Mouse (Mus musculus) heart, postnatal 0 days (tissue): ENCODE measurements around the gene Hils1. TPM values are rescaled to one million over a fixed set of nuclear protein-coding genes. Genes with fewer than 3 reads are reported as not detected.

Experiments used
- ATAC-seq: fragments of 200-750 bp; cut with Nextera tagmentation; 2 replicates; pipeline ENCODE4 v1.8.0; 2017; ENCODE audit warnings: low read depth, moderate number of reproducible peaks, moderate library complexity; ENCODE audit not compliant: insufficient read depth
- DNase-seq: peaks from one replicate; pipeline ENCODE4 v3.0.0-alpha.2; 2016; ENCODE audit warnings: low spot score
- H3K27ac ChIP-seq: fragments of 300-500 bp; sonication (generic); 2 replicates; pipeline ENCODE4 v1.5.1; 2014; ENCODE audit warnings: low read depth, mild to moderate bottlenecking
- H3K27me3 ChIP-seq: fragments of 300-500 bp; sonication (generic); 2 replicates; pipeline ENCODE4 v1.6.1; 2014; ENCODE audit warnings: low read length, mixed read lengths; ENCODE audit not compliant: control insufficient read depth, insufficient read depth
- H3K36me3 ChIP-seq: fragments of 300-500 bp; sonication (generic); replicated peaks from 2 replicates; pipeline ENCODE4 v1.6.1; 2014; ENCODE audit warnings: low read length, mixed read lengths; ENCODE audit not compliant: control insufficient read depth, insufficient read depth
- H3K4me1 ChIP-seq: fragments of 300-500 bp; sonication (generic); 2 replicates; pipeline ENCODE4 v1.6.1; 2014; ENCODE audit warnings: antibody characterized with exemption; ENCODE audit not compliant: control insufficient read depth, insufficient read depth
- H3K4me2 ChIP-seq: fragments of 300-500 bp; sonication (generic); 2 replicates; pipeline ENCODE4 v1.6.1; 2014; ENCODE audit warnings: low read depth, mild to moderate bottlenecking, low read length, moderate library complexity
- H3K4me3 ChIP-seq: fragments of 300-500 bp; sonication (generic); 2 replicates; pipeline ENCODE4 v1.5.1; 2014; ENCODE audit warnings: low read depth, low read length
- H3K9ac ChIP-seq: fragments of 300-500 bp; sonication (generic); replicated peaks from 2 replicates; pipeline ENCODE4 v1.6.1; 2014; ENCODE audit warnings: low read depth, low read length, mixed read lengths
- H3K9me3 ChIP-seq: fragments of 300-500 bp; sonication (generic); replicated peaks from 2 replicates; pipeline ENCODE4 v1.6.1; 2016; ENCODE audit warnings: low read length; ENCODE audit not compliant: control insufficient read depth
- CTCF ChIP-seq: IDR thresholded peaks from 2 replicates; pipeline ENCODE4 v1.5.1; 2016; ENCODE audit warnings: antibody characterized with exemption, control low read depth, low read depth
- EP300 ChIP-seq: IDR thresholded peaks from 2 replicates; pipeline ENCODE4 v1.6.1; 2016; ENCODE audit warnings: antibody characterized with exemption, low read depth
- WGBS: fragments of 180-500 bp; shearing (Covaris S2); extraction: QIAGEN DNeasy Blood & Tissue Kit; methylation state at CpG from one replicate; pipeline ENCODE4 v1.1.7; 2014; 5-methylcytosine and 5-hydroxymethylcytosine counted together
- polyA plus RNA-seq: library from polyadenylated mRNA; unstranded; fragments of >200 nt; fragmentation: Nextera tagmentation; extraction: Ambion mirVana; gene quantifications from 2 replicates; pipeline ENCODE4 v1.2.1, GENCODE M21; 2015
- total RNA-seq: library from RNA; depleted of rRNA; stranded (reverse); fragments of >200 nt; gene quantifications from 2 replicates; pipeline ENCODE4 v1.2.3, GENCODE M21; 2014; ENCODE audit warnings: low replicate concordance

Hils1 gene
- total and polyA plus RNA-seq, 2 experiments from 2014 or later = not detected

GRCm38 (mm10) chr11:94991641-94992479 is 24.5 kb downstream of the Hils1 start:
- under 1% methylated on average over 88 of the region's 99 CpGs for WGBS
- DNase-seq (no peak), ATAC-seq (no peak)
- Histone ChIP-seq H3K36me3 (peaks cover 8% of the 10 kb centered on the region), H3K27ac (peak overlapping the region; percentile 91), H3K4me3 (peak overlapping the region; percentile 89), H3K4me2 (peak overlapping the region; percentile 90), H3K4me1 (peaks cover 48% of the 10 kb centered on the region), H3K9ac (peak overlapping the region; percentile 88), H3K9me3 (no peaks in the 10 kb centered on the region), H3K27me3 (no peaks in the 10 kb centered on the region)
- no peak for TF ChIP-seq EP300
- no peak for TF ChIP-seq CTCF

DNA sequence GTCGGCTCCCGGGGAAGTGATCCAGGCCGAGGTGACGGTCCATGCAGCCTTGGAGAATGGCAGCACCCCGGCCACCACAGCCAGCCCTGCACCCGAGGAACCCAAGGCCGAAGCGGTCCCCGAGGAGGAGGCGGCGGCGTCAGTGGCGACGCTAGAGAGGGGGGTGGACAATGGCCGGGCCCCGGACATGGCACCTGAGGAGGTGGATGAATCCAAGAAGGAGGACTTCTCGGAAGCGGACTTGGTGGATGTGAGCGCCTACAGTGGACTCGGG is 25.0 kb downstream of the Hils1 start:
- H3K27ac ChIP-seq = peak overlapping the region; percentile 91
- under 1% methylated on average over 20 of the region's 20 CpGs for WGBS
- H3K9me3 ChIP-seq = no peaks in the 10 kb centered on the region
- H3K4me2 ChIP-seq = peak overlapping the region; percentile 90
- TF ChIP-seq CTCF = no peak
- TF ChIP-seq EP300 = no peak
- H3K4me3 ChIP-seq = peak overlapping the region; percentile 89
- ATAC-seq = no peak
- peak overlapping the region; percentile 88 for H3K9ac ChIP-seq
- peaks cover 14% of the 10 kb centered on the region for H3K36me3 ChIP-seq
- H3K4me1 ChIP-seq = peaks cover 43% of the 10 kb centered on the region
- H3K27me3 ChIP-seq = no peaks in the 10 kb centered on the region
- DNase-seq = no peak

GRCm38 (mm10) chr11:94992754-94993606 is 25.6 kb downstream of the Hils1 start:
- peaks cover 43% of the 10 kb centered on the region for H3K4me1 ChIP-seq
- peak overlapping the region; percentile 88 for H3K9ac ChIP-seq
- peak overlapping the region; percentile 91 for H3K27ac ChIP-seq
- H3K27me3 ChIP-seq = no peaks in the 10 kb centered on the region
- TF ChIP-seq EP300 = no peak
- TF ChIP-seq CTCF = no peak
- peak overlapping the region; percentile 89 for H3K4me3 ChIP-seq
- H3K4me2 ChIP-seq = peak overlapping the region; percentile 90
- no peaks in the 10 kb centered on the region for H3K9me3 ChIP-seq
- WGBS = 2% methylated on average over 17 of the region's 22 CpGs
- peak; percentile 45 for DNase-seq
- ATAC-seq = no peak
- peaks cover 19% of the 10 kb centered on the region for H3K36me3 ChIP-seq

GRCm38 (mm10) chr11:94994208-94994814 is 26.9 kb downstream of the Hils1 start:
- ATAC-seq (no peak), DNase-seq (peak; percentile 54)
- Histone ChIP-seq H3K27ac (0 out of 2 replicates have a peak overlapping the region, but pooled peaks have one; percentile 91), H3K4me1 (peaks cover 35% of the 10 kb centered on the region), H3K36me3 (peaks cover 31% of the 10 kb centered on the region), H3K27me3 (no peaks in the 10 kb centered on the region), H3K9ac (peak overlapping the region; percentile 88; the same call in 1 of the 2 replicates), H3K4me3 (peak overlapping the region; percentile 89), H3K9me3 (no peaks in the 10 kb centered on the region), H3K4me2 (peak overlapping the region; percentile 90)
- 18% methylated on average over 10 of the region's 10 CpGs for WGBS
- TF ChIP-seq EP300 (no peak), CTCF (no peak)
